Mouse (Mus musculus): Measurements from ENCODE around the gene Snrpc.

Snrpc gene

DNA sequence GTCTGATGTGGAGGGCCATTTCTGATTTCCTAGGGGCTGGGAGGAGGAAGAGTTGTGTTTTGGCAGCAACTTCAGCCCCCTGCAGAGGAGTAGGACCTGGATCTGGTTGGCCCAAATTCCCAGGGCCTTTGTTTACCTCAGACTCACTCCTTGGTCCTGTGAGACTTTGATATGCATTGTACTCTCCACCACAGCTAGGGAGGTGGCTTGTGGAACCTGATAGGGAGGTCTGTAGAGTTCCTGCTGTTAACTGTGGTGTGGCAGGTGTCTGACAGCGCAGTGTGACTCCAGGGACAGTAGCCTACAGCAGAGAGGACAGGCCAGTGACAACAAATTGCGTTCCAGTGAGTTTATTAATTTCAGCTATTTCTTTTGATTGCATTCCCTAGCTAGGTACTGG lies 21.2 kb downstream of the Snrpc start:
- in situ Hi-C loops (cut with MboI), result no loop called here

DNA sequence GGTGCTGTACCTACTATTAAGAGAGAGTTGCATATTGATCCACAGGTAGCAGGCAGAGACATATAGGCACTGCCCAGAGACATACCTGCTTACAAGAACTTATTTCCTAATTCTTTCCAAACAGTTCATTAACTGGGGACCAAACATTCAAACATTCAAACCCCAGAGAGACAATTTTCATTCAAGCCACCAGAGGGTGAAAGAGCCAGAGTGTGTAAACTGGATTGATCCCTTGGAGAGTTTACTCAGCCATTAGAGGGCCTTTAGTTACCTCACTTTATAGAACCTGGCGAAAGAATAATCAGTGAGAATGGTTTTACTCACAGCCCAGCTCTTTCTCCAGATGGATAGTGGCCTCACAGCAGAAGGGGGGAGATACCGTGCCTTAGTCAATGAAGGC lies 27.5 kb downstream of the Snrpc start:
- in situ Hi-C loops (cut with MboI), result no loop called here

DNA sequence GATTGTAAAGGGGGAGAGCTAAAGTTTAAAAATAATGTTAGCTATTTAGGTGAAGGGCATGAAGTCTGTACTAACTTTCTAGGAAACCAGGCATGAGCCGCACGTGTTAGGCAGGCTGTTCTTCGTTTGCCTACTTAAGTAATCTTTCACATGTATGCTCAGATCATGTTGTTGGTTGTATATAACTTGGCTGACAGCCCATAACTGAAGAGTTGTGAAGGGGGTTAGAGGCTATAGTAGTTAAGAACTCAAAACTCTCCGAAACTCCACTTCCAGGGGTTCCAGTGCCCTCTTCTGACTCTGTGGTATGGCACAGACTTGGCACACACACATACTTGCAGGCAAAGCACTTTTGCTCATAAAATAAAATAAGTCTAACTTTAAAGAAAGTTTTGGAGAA lies 28.8 kb downstream of the Snrpc start:
- in situ Hi-C loops (cut with MboI), result no loop called here

DNA sequence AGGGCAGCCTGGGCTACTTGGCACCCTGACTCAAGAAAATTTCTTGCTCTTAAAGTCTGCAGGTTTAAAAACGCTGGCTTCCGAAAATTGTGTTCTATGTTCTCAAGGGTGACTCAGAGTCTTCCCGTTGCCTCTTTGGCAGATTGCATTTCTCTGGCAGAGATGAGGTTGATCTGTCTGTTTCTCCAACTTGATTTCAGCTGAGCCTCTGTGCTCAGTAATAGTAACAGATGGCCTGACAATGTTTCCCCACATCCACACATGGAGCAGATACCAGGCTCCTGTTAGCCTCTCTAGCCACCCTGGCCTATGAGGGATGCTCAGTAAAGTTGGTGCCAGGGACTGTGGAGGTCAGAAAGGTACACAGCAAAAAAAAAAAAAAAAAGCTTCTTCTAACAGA lies 33.9 kb downstream of the Snrpc start:
- in situ Hi-C loops (cut with MboI), result no loop called here

DNA sequence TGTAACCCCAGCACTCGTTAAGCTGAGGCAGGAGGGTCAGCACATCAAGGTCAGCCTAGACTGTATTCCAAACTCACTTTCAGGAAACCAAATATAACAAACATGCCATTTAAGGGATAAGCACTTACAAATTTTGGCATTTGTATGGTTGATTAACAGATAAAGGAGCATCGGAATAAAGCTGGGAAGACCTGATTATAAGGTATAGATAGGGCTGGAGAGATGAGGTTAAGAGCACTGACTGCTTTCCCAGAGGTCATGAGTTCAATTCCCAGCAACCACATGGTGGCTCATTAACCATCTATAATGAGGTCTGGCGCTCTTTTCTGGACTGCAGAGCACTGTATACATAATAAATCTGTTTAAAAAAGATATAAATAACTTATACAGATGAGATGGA lies 35.6 kb downstream of the Snrpc start:
- in situ Hi-C loops (cut with MboI), result no loop called here

DNA sequence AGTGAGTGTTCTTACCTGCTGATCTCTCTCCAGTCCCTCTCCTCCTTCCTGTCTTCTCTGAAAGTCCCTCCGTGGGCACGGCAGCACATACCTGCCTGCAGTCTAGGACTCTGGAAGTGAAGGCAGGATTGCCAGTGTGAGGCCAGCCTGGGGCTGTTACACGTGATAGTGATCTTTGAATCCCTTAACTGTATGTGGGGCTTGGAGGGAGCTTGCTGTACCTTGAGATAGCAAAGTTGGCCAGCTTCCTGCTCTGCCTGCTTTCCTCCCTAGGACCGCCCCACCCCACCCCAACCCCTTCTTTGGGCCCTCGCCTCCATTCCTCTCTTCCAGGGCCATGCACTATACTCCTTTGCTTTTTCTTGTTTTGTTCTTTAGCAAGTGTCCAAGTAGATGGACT lies 36.6 kb downstream of the Snrpc start:
- in situ Hi-C loops (cut with MboI), result no loop called here

DNA sequence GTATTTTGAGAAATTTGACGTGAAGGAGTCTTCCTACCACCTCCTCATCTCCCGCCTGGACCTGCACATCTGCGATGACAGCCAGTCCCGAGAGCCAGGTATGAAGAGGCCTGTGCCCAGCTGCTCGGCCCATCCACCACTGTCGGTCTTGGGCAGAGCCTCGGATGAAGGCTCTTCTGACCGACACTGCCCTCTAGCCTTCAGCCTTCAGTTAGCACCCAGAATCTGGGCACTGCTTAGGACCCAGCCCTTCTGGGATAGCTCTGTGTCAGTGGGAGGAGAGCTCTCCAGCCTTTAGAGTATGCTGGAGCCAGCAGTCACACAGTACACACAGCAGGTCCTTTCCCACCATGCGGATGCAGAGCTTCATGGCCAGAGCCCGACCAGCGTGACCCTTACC lies 43.6 kb downstream of the Snrpc start:
- in situ Hi-C loops (cut with MboI), result no loop called here

DNA sequence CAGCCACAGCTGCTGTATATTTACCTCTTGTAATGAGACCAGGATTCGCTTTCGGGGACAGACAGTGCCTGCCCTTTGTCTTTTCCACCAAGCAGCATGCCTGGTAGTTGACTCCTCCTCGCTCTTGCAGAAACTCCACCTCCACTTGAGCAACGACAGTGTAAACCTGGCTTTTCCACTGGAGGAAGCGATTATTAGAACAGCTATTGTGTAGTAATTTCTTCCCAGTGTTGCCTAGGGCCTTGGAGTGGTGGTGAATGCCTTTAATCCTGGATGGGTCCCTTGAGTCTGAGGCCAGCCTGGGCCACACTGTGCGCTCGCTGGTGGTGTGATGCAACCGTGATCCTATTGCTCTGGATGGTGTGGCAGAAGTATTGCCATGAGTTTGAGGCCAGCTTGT lies 45.2 kb downstream of the Snrpc start:
- in situ Hi-C loops (cut with MboI), result no loop called here

DNA sequence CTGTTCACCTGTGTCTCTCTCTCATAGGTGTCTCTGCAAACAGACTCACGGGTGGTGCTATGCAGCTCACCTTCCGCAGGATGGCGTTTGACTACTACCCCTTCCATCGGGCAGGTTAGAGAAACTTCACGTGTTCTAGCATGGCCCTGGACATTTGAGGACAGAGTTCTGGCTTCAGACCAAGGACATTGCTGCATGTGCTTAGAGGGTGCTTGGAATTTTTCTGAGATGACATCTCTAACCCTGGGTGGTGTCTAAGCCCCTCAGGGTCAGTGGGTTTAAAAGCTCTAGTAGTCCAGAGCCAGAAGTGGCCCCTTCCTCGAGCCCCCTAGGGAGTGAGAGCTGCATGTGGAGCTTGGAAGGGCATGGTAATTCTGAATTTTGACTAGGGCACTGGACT lies 46.0 kb downstream of the Snrpc start:
- in situ Hi-C loops (cut with MboI), result no loop called here

DNA sequence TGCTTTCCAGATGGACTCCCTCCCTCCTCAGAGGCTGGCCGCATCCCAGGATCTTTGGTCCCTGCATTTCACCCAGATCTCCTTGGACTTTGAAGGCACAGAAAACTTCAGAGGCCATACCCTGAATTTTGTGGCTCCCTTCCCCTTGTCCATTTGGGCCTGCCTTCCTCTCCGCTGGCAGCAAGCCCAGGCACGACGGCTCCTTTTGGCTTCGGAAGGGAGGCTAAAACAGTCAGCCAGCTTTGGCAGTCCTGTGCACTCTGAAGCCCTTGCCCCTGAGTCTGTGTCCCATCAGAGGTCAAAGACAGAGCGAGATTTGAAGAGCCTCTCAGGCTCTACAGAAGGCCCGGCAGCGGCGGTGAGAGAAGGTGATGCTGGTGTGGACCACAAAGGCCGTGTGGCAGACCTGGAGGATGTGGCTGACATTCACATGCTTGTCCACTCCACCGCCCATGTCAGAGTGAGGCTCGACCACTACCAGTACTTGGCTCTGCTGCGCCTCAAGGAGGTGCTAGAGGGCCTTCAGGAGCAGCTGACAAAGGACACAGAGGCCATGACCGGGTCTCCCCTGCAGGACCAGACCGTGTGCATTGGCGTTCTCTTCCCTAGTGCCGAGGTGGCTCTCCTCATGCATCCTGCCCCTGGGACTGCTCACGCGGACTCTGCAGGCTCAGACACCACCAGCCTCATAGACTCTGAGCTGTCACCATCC lies 48.7 kb downstream of the Snrpc start:
- in situ Hi-C loops (cut with MboI), result no loop called here
